Mouse (Mus musculus): Measurements from ENCODE around the gene Man1c1. TPM values are rescaled to one million over a fixed set of nuclear protein-coding genes. Genes with fewer than 3 reads are reported as not detected.

Man1c1 gene
- polyA plus RNA-seq, 1 experiment from 2014 or later, result 4.5 TPM

DNA sequence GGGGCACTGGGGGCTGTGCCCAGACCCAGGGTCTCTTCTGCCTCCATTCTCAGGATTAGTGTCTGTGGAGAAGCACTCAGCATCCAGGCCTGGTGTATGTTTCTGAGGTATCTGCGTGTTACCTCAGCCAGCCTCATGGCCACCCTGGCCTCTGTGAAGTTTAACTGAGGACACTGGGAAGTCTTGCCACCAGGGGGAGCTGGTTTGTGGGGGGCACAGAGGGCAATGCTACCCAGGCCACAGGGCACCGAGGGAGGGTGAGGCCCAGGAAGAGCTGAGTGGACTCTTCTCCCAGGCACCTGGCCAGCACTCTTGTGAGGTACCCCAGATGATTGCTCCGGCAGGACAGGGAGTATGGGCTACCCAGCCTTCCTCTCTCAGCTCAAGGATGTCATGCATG, 120.6 kb downstream of the Man1c1 start:
- Histone ChIP-seq H3K9me3 (no peaks in the 10 kb centered on the region), H3K27ac (no peak overlapping the region), H3K4me1 (peaks cover 13% of the 10 kb centered on the region), H3K27me3 (no peaks in the 10 kb centered on the region), H3K4me3 (no peak overlapping the region), H3K9ac (no peak overlapping the region), H3K36me3 (no peaks in the 10 kb centered on the region), H3K4me2 (replicated peaks) (no peak overlapping the region)
- WGBS, result 62% methylated on average over 3 of the region's 3 CpGs
- ATAC-seq (ENCODE audit: insufficient number of reproducible peaks, insufficient read depth, low FRiP score, low TSS enrichment), result no peak

DNA sequence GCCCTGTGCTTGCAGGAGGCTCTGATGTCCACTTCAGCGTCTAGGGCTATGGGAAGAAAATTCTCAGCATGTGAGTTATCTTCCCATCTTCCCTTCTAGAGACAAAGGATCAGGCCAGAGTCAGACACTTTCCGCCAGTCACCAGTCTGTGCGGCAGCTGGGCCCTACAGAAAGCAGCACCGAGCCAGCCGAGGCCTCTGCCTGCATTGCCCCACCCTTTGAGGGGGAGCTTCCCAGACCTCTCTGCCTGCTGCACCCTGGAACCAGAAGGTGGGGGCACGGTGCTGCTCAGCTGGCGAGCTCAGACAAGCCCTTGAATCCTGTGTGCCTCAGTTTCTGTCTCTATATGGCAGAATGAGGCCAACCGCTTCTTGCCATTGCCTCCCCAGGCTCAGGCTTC, 122.7 kb downstream of the Man1c1 start:
- Histone ChIP-seq H3K4me3 (no peak overlapping the region), H3K36me3 (no peaks in the 10 kb centered on the region), H3K27me3 (no peaks in the 10 kb centered on the region), H3K9me3 (no peaks in the 10 kb centered on the region), H3K9ac (no peak overlapping the region), H3K4me2 (replicated peaks) (no peak overlapping the region), H3K27ac (no peak overlapping the region), H3K4me1 (peaks cover 13% of the 10 kb centered on the region)
- WGBS, result 66% methylated on average over 8 of the region's 8 CpGs
- ATAC-seq (ENCODE audit: insufficient number of reproducible peaks, insufficient read depth, low FRiP score, low TSS enrichment), result no peak

DNA sequence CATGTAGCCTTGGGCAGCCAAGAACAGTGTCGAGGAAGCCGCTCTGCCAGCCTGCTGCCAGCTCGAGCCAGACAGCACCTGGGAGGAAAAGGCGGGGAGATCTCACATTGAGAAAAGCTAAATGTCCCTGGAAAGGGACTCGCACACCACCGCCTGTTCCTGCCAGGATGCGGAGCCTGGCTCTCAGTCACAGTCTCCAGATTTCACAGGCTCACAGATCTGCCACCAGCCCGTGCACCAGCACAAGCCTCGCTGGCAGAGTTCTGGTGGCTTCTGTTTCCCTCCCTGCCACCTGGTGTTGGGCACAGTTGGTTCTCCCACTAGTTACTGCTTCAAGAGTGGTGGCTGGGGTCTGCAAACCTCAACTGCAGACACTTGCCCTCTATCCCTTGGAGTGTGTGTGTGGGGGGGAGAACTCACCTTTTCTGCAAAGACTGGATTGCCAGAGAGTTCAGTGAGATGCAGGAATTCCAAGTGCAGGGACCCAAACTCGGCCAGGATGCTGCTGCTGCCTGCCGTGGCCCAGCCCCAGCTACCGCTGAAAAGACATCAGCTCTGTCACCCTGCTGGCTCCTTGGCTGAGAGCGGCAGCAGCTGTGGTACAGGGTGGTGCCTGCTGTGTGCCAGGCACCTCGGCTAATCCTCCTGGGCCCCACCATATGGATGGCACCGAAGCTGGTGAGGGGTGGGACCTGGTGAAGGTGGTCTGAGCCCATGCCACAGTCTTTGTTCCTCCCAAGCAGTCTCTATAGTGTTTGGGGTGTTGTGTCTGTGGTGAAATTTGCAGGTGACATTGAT, 123.5 kb downstream of the Man1c1 start:
- Histone ChIP-seq H3K27ac (no peak overlapping the region), H3K9ac (no peak overlapping the region), H3K27me3 (no peaks in the 10 kb centered on the region), H3K4me3 (no peak overlapping the region), H3K9me3 (no peaks in the 10 kb centered on the region), H3K36me3 (no peaks in the 10 kb centered on the region), H3K4me1 (peaks cover 13% of the 10 kb centered on the region), H3K4me2 (replicated peaks) (no peak overlapping the region)
- no peak for ATAC-seq (ENCODE audit: insufficient number of reproducible peaks, insufficient read depth, low FRiP score, low TSS enrichment)
- WGBS, result 78% methylated on average over 15 of the region's 15 CpGs

DNA sequence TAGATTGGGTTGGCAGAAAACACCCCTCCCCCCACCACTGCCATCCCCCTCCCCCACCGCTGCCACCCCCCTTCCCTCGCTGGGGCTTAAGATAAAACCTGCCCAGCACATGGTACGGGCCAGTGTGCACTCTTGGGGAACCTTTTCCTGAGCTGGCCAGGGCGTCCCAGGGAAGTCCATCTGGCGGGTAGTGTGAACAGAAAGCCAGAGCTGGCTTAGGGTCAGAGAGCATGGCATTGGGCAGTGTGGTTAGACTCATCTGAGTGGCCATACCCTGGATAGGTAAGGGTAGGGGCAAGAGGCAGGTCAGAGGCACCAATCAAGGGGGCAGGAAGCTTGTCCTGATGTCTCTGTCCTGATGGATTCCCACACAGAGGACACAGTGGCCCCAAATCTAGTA, 124.5 kb downstream of the Man1c1 start:
- Histone ChIP-seq H3K4me1 (peaks cover 13% of the 10 kb centered on the region), H3K9ac (no peak overlapping the region), H3K27ac (no peak overlapping the region), H3K4me3 (no peak overlapping the region), H3K36me3 (0 out of 2 replicates have a peak, but pooled peaks cover under 1% of the 10 kb centered on the region), H3K27me3 (no peaks in the 10 kb centered on the region), H3K9me3 (no peaks in the 10 kb centered on the region), H3K4me2 (replicated peaks) (peak overlapping the region; percentile 32; the same call in 1 of the 2 replicates)
- ATAC-seq (ENCODE audit: insufficient number of reproducible peaks, insufficient read depth, low FRiP score, low TSS enrichment), result no peak
- WGBS, result 21% methylated on average over 5 of the region's 5 CpGs

DNA sequence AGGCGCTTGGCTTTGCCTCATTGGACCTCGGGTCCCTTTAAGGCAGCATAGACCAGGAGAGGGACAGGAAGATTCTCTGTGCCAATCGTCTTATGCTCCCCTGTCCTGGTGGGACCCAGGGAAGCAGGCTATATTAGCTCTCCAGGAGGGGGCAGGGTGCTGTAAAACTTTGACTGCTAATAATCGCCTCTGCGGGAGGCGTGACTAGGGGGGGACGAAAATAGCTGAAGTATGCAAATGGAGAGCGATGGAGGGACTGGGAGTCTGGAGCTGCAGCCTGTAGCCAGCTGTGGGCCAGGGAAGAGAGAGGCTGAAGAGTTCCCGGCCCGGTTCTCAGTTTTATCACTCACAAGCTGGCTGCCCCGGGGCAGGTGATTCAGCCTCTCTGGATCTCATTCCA, 124.9 kb downstream of the Man1c1 start:
- H3K27ac ChIP-seq, result no peak overlapping the region
- peaks cover 13% of the 10 kb centered on the region for H3K4me1 ChIP-seq
- no peak for ATAC-seq (ENCODE audit: insufficient number of reproducible peaks, insufficient read depth, low FRiP score, low TSS enrichment)
- H3K27me3 ChIP-seq, result no peaks in the 10 kb centered on the region
- no peaks in the 10 kb centered on the region for H3K9me3 ChIP-seq
- H3K4me2 ChIP-seq (replicated peaks), result peak overlapping the region; percentile 32; the same call in 1 of the 2 replicates
- no peak overlapping the region for H3K9ac ChIP-seq
- H3K4me3 ChIP-seq, result no peak overlapping the region
- 9% methylated on average over 11 of the region's 11 CpGs for WGBS
- H3K36me3 ChIP-seq, result 0 out of 2 replicates have a peak, but pooled peaks cover 4% of the 10 kb centered on the region

DNA sequence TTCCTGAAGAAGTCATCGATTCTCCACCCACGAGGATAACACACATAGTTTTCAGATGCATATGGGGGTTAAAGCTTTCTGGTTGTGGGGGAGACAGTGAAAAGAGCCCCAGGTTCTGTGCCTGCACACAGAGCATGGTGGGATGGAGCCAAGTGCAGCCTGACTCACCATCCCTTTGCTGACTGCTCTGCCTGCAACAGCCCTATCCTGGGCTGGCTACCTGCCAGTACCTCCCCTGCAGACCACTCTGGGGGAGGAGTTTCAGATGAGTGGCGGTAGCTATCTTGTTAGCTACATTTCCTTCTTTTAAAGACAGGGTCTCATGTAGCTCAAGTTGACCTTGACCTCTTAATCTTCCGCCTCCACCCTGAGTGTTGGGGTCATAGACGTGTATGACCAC, 125.7 kb downstream of the Man1c1 start:
- Histone ChIP-seq H3K36me3 (0 out of 2 replicates have a peak, but pooled peaks cover 4% of the 10 kb centered on the region), H3K4me3 (no peak overlapping the region), H3K4me2 (replicated peaks) (no peak overlapping the region), H3K27ac (no peak overlapping the region), H3K27me3 (no peaks in the 10 kb centered on the region), H3K9ac (no peak overlapping the region), H3K4me1 (peaks cover 13% of the 10 kb centered on the region), H3K9me3 (no peaks in the 10 kb centered on the region)
- 68% methylated on average over 5 of the region's 5 CpGs for WGBS
- no peak for ATAC-seq (ENCODE audit: insufficient number of reproducible peaks, insufficient read depth, low FRiP score, low TSS enrichment)

DNA sequence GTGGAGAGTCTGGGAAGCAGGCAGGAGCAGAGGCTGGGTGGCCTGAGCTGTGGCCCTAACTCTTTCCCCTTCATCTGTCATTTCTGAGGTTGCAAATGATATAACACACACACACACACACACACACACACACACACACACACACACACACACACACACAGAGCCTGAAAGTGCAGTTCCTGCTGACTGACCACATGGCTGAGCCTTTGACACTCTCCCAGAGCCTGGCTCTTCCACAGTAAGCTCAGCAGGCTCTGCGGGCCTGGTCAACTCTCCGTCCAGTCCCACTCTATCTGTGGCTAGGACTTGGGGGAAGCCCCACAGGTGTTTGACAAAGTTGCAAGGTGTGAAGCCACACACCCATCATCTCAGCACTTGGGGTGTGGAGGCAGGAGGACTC, 126.8 kb downstream of the Man1c1 start:
- H3K4me1 ChIP-seq, result peaks cover 13% of the 10 kb centered on the region
- H3K9me3 ChIP-seq, result no peaks in the 10 kb centered on the region
- 0 out of 2 replicates have a peak, but pooled peaks cover 4% of the 10 kb centered on the region for H3K36me3 ChIP-seq
- no peak overlapping the region for H3K4me2 ChIP-seq (replicated peaks)
- no peak overlapping the region for H3K9ac ChIP-seq
- no peak overlapping the region for H3K4me3 ChIP-seq
- no peak overlapping the region for H3K27ac ChIP-seq
- H3K27me3 ChIP-seq, result no peaks in the 10 kb centered on the region
- no peak for ATAC-seq (ENCODE audit: insufficient number of reproducible peaks, insufficient read depth, low FRiP score, low TSS enrichment)
- WGBS, result 69% methylated on average over 2 of the region's 2 CpGs

DNA sequence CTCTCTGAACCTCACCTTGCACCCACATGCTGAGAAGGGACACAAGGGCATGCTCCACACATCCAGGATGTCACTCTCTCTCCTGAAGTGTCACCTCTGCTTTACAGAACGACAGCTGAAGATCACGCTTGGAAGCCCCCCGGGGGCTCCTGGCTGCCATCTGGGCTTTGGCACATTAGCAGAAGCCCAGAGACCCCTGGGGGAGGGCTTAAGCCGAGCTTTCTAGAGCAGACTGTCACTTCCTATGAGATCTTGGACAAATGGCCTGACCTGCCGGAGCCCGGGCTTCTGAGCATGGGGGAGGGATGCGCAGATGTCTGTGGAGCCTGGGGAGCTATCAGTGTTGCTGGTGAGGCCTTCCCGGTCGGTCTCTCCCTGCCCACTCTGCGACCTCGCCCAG, 128.6 kb downstream of the Man1c1 start:
- Histone ChIP-seq H3K27ac (no peak overlapping the region), H3K36me3 (0 out of 2 replicates have a peak, but pooled peaks cover 4% of the 10 kb centered on the region), H3K27me3 (no peaks in the 10 kb centered on the region), H3K4me2 (replicated peaks) (no peak overlapping the region), H3K4me3 (no peak overlapping the region), H3K9me3 (no peaks in the 10 kb centered on the region), H3K4me1 (peaks cover 13% of the 10 kb centered on the region), H3K9ac (no peak overlapping the region)
- ATAC-seq (ENCODE audit: insufficient number of reproducible peaks, insufficient read depth, low FRiP score, low TSS enrichment), result no peak
- WGBS, result 47% methylated on average over 11 of the region's 11 CpGs

DNA sequence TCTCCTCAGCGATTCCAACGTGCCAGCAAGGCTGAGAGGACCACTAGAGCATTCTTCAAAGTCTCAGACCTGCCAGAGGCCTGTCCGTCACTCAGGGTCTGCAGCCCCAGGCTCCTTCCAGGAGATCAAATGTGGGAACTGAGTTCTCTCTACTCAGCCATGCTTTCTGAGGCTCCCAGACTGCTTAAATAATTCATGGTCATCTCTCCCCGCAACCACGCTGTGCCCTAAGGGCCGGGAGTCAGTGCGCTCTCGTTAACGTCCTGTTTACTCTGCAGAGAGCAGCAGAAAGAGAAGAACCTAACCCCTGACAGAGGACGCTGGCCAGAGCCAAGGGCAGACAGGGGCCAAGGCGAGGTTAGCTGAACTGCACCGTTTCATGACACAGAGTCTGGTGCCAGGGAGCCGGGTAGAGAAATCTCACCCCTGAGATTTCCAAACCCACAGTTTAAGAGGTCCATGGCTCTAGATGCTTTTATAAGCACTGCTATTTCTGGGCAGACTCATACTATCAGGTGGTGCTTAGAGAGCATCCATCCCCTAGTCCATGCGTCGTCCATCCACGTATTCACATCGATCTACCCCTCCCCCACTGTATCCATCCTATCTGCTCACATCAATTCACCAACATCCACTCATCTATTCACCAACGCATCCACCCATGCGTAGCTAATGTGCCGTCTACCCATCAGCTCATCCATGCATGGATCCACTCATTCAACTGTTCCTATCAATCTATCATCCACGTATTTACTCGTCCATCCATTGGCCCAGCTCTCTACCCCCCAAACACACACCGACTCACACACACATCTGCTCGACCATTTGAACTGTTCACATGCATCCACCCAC, 131.4 kb downstream of the Man1c1 start:
- Histone ChIP-seq H3K4me1 (no peaks in the 10 kb centered on the region), H3K36me3 (0 out of 2 replicates have a peak, but pooled peaks cover 4% of the 10 kb centered on the region), H3K4me3 (no peak overlapping the region), H3K27ac (no peak overlapping the region), H3K9ac (no peak overlapping the region), H3K9me3 (no peaks in the 10 kb centered on the region), H3K4me2 (replicated peaks) (no peak overlapping the region), H3K27me3 (no peaks in the 10 kb centered on the region)
- ATAC-seq (ENCODE audit: insufficient number of reproducible peaks, insufficient read depth, low FRiP score, low TSS enrichment), result no peak
- WGBS, result 82% methylated on average over 24 of the region's 24 CpGs

DNA sequence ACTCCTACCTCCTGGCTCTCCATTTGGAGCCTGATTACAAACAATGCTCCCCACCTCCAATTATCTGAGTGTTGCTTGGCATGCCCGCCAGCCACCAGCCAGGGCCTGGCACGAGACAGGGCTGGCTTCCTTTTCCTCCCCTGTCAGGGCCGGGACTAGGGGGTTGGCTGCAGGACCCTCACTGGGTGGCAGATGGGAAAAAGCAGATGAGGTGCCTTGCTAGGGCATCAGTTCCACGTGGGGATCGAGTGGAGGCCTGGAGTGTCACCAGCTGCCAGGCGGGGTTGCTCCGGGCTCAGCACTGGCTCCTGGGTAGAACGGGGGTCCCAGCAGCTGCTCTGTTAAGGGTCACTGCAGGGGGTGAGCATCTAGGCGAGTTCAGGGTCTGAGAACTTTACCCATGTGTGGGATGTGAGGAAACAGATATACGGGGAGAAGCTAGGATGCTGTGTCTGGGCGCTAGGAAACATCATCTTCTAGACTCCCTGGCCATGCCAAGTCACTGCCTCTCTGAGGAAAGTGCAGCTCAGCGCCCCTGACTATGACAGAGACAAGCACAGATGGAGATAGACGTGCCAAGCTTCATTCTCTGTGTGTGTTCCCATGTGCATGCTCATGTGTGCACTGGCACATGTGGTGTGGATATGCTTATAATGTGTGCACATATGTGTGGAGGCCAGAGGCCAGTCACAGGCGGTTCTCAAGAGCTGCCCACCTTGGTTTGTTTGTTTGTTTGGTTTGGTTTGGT, 133.2 kb downstream of the Man1c1 start:
- Histone ChIP-seq H3K4me2 (replicated peaks) (no peak overlapping the region), H3K9me3 (no peaks in the 10 kb centered on the region), H3K9ac (no peak overlapping the region), H3K4me3 (no peak overlapping the region), H3K27ac (no peak overlapping the region), H3K4me1 (no peaks in the 10 kb centered on the region), H3K36me3 (0 out of 2 replicates have a peak, but pooled peaks cover 4% of the 10 kb centered on the region), H3K27me3 (no peaks in the 10 kb centered on the region)
- ATAC-seq (ENCODE audit: insufficient number of reproducible peaks, insufficient read depth, low FRiP score, low TSS enrichment), result no peak
- WGBS, result 81% methylated on average over 14 of the region's 14 CpGs

DNA sequence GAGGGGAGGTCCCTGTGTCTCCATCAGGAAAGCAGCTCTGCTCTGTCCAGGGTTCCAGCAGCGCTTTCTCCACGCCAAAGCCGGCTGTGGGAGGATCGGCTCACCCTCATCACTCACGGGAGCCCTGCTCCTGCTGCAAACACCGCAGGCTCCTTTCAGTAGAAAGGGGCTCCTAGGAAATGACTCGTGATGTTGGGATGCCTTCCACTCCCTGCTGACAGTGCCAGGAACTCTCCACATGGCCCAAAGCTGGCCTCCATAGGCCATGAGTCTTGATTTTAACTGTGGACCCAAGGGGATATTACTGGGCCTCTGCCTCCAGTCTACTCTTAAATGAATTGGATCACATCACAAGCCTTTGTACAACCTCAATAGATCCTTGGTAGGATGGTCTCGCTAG, 134.3 kb downstream of the Man1c1 start:
- Histone ChIP-seq H3K9me3 (peaks cover 7% of the 10 kb centered on the region; the same call in 1 of the 2 replicates), H3K27me3 (no peaks in the 10 kb centered on the region), H3K9ac (no peak overlapping the region), H3K36me3 (0 out of 2 replicates have a peak, but pooled peaks cover 8% of the 10 kb centered on the region), H3K27ac (no peak overlapping the region), H3K4me2 (replicated peaks) (no peak overlapping the region), H3K4me1 (no peaks in the 10 kb centered on the region), H3K4me3 (no peak overlapping the region)
- ATAC-seq (ENCODE audit: insufficient number of reproducible peaks, insufficient read depth, low FRiP score, low TSS enrichment), result no peak
- WGBS, result 80% methylated on average over 8 of the region's 8 CpGs

Measured in embryonic facial prominence, embryonic 12.5 days (tissue).